Mouse (Mus musculus): ENCODE data around the gene Rdm1. TPM values are rescaled to one million over a fixed set of nuclear protein-coding genes. Genes with fewer than 3 reads are reported as not detected.

Gene Rdm1
- total RNA-seq, 4 experiments from 2014 or later: 47.9 to 60.0 (median 55.8) TPM

GRCm38 (mm10) chr11:101680634-101681325 is 53.8 kb downstream of the Rdm1 start:
- no peak for DNase-seq (ENCODE audit: low spot score)

GRCm38 (mm10) chr11:101681968-101682367 is 55.0 kb downstream of the Rdm1 start:
- DNase-seq (ENCODE audit: low spot score): no peak

GRCm38 (mm10) chr11:101682410-101682960 is 55.5 kb downstream of the Rdm1 start:
- no peak for DNase-seq (ENCODE audit: low spot score)

Other genes with a start within 250 kb of the Rdm1 start
- 10 to 100 TPM; 12.3 to 25.8 (median 22.4) TPM for gene Aarsd1, start 209.6 kb upstream of the Rdm1 start, total RNA-seq (2022)
- 10 to 100 TPM in 1 of 4 experiments, 1 to 10 TPM in 3; 5.0 to 11.5 (median 6.8) TPM for gene Gm27029, start 202.4 kb upstream of the Rdm1 start, total RNA-seq (2022)
- 10 to 100 TPM; 10.5 to 13.1 (median 11.8) TPM for gene Rundc1, start 202.1 kb upstream of the Rdm1 start, total RNA-seq (2022)
- 10 to 100 TPM; 46.5 to 67.8 (median 61.1) TPM for gene Ptges3l, start 201.9 kb upstream of the Rdm1 start, total RNA-seq (2022)
- gene Rpl27, start 184.9 kb upstream of the Rdm1 start, total RNA-seq (2022): 10 to 100 TPM; 29.2 to 41.5 (median 39.2) TPM
- 10 to 100 TPM; 13.4 to 14.6 (median 13.9) TPM for gene Ifi35, start 178.8 kb upstream of the Rdm1 start, total RNA-seq (2022)
- gene Rnd2, start 162.2 kb upstream of the Rdm1 start, total RNA-seq (2022): 1 to 10 TPM; 5.3 to 7.5 (median 6.2) TPM
- 10 to 100 TPM; 20.6 to 23.2 (median 21.8) TPM for gene Vat1, start 161.0 kb upstream of the Rdm1 start, total RNA-seq (2022)
- gene Brca1, start 75.2 kb upstream of the Rdm1 start, total RNA-seq (2022): under 1 TPM; 0.22 to 0.57 (median 0.35) TPM
- 100 to 1,000 TPM in 1 of 4 experiments, 10 to 100 TPM in 3; 91.5 to 100 (median 96.2) TPM for gene Nbr1, start 75.0 kb upstream of the Rdm1 start, total RNA-seq (2022)
- gene Tmem106a, start 45.0 kb upstream of the Rdm1 start, total RNA-seq (2022): 1 to 10 TPM; 3.8 to 6.8 (median 4.1) TPM
- gene Gm11634, start 27.9 kb upstream of the Rdm1 start, total RNA-seq (2022): not detected
- gene Arl4d, start 38.3 kb downstream of the Rdm1 start, total RNA-seq (2022): 10 to 100 TPM; 21.1 to 30.1 (median 27.0) TPM
- gene Dhx8, start 105.7 kb downstream of the Rdm1 start, total RNA-seq (2022): 10 to 100 TPM; 13.6 to 15.8 (median 14.6) TPM
- under 1 TPM in 2 of 4 experiments, not detected in 2; 0.68 to 0.86 TPM for gene Etv4, start 158.2 kb downstream of the Rdm1 start, total RNA-seq (2022)

Data from heart, adult 8-10 months (tissue).